Mouse (Mus musculus) lung, postnatal 14 days (tissue): ENCODE data around the gene Rtp3.

Experiments
- DNase-seq: peaks from one replicate; pipeline ENCODE4 v3.0.0; 2021

Rtp3 gene

DNA sequence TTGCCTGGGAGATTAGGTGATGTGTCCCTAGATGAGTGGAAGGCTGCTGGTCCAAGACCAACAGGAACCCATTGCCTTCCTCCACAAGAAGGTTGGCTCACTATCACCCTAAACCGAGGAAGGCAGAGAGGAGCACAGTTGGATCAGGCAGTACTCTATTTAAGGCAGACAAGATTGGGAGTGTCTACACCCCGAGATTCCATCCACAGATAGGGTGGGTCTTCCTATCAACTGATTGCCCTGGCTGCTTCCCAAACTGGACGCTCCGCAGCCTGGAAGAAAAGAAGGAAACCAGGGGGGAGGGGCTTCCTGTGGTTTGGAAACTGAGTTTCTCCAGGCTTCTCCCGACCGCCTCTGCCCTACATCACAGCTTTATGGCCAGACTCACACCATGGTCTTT, at the start of gene Rtp3:
Rtp3 (minus strand) TSS at position 380 of the 400 bp plus-strand sequence.
- DNase-seq = peak; percentile 71

DNA sequence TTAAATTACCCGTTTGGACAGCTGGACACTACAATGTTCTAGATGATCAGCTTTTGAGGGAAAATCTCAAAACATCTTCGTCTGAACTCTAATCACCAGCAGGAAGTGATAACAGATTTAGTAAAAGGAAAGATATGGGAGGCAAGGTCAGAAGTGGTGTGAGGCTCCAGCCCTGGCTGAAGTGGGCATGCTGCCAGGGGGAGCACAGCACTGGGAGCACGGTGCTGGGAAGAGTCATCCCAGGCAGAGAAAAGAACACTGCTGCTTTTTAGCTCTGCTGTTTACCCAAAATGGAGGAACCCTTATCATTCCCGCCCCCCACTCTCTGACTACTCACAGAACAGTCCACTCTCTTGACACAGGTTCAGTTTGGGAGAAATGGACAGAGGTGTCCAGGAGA, 49.6 kb upstream of the Rtp3 start:
- peak; percentile 54 for DNase-seq

DNA sequence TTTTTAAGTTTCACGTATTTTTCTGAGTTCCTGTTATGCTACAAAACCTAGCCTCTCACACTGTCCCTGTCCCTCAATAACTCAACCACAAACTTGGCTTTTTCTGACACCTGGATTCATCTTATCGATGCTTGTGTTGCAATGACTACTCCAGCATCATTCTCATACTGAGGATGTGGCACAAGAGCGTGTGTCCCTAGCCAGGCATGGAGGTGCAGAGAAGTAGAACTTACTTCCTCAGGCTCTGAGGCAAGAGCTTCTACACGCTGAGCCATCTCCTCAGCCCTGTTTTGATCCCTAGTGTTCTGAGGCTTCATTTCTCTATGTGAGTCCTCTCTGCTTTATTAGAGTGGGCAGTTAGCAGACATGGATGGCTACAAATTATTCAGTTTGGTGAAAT, 43.3 kb upstream of the Rtp3 start:
- DNase-seq = no peak

DNA sequence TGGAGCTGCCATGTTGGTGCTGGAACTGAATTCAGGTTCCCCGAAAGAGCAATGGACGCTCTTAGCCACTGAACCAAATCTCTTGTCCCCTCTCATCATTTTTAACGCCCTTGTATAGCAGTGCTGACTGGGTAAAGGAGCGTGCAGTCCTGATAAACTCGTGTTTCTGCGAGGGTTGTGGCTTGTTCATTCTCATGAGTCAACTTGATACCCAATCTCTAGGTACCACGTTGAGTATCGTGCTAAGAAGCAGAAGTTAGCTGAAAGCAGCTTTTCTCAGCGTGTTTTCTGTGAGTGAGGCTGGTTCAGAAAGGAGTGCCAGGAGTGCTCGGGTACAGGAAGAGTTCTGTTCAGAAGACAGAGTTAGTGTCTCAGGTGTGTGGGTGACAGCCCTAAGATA, 36.4 kb upstream of the Rtp3 start:
- DNase-seq = no peak

DNA sequence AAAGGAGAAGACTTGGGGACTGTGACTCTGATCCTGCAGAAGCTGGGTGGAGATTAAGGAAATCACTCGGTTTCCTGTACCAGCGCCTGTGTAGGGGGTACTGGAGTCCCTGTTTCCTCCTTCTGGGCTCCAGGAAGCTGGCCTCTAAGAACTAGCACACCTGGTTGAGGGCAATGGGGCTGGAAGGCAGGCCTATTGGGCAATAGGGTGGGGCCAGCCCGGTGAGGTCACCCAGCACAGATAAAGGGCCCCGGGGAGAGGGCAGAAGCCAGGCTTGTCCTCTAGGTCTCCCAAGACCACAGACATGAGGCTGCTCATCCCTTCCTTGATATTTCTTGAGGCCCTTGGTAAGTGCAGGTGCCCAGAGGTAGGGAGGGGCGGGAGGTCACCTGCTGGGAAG, 28.6 kb upstream of the Rtp3 start, which contains the start of gene Ltf:
Ltf (plus strand) TSS at position 250 of the 400 bp plus-strand sequence.
- no peak for DNase-seq

DNA sequence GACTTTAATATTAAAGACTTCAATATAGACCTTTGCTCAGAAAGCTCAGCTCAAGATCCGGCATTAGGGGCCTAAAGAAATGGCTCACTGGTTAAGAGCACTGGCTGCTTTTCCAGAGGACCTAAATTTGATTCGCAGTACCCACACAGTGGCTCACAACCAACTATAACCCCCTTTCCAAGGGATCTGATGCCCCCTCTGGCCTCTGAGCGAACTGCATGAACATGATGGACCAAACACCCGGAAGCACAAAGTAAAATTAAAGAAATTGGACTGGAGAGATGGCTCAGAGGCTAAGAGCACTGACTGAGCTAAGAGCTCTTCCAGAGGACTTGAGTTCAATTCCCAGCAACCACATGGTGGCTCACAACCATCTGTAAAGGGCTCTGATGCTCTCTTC, 25.3 kb upstream of the Rtp3 start:
- no peak for DNase-seq

DNA sequence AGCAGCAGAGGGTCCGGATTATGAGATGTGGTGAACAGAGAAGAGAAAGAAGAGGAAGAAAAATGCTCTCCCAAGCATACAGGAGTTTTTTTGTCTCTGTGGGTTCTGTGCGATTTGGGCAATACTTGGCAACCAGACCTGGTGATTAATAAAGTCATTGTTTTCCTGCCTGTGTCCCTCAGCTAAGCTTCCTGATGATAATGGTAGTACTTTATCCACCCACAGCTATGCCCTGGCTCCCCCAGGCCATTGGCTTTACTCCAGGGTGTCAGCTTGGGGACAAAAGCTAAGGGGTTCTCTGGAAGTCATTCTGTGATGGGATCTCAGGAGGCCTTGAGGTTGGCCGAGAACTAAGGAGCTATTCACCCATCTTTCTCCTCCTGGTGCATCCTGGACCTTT, 21.7 kb upstream of the Rtp3 start:
- peak; percentile 54 for DNase-seq

DNA sequence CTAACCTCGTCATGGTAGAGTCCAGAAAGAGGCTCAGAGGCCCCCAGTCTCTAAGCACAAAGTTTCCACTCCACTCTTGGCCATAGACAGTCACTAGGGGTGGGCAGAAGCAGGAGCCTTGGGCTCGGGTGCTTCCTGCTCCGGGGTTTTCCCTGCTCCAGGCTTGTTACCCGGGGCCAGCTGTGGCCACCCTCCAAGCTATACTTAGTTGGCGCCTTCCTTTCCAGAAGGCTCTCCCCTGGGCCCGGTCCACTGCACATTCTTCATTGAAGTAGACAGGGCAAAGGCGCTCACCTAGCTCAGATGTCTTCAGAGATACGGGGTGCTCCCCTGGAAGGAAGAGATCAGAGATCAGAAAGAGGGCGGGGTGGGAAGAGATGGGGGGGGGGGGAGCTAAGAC, 21.2 kb upstream of the Rtp3 start:
- peak; percentile 34 for DNase-seq

DNA sequence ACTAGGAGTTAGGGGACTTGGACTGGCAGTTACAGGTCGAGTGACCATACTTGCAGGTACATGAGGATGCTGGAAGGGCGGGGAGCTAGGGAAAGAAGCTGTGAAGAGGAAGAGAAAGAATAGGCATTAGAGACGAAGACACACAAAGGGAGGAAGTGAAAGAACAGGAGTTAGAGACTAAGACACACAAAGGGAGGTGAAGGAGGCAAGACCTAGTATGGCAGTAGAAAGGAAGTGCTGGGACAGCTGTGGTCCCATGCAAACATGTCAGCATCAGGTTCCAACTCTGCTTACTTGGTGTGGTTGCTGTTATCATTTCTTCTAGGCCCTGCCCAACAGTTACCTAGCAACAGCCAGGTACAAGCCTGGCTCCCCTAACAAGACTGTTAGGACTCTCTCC, 19.4 kb upstream of the Rtp3 start:
- no peak for DNase-seq

DNA sequence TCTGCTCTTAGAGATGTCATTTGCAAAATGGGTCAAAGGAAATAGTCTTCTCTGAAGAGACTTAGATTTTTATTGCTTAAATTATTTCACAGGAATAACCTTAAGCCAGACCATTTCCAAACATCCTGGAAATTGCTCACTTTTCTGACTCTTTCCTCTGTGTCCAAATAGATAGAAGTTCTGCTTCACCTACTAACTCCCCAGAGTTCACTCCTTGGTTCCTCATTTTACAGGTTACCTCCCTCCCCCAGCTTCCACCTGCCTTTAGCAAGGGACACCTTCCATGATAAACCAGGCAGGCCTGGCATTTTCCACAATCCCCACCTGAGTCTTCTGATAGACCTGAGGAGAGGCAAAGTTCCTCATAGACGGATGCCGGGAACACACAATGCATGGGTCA, 16.2 kb upstream of the Rtp3 start:
- DNase-seq = no peak

DNA sequence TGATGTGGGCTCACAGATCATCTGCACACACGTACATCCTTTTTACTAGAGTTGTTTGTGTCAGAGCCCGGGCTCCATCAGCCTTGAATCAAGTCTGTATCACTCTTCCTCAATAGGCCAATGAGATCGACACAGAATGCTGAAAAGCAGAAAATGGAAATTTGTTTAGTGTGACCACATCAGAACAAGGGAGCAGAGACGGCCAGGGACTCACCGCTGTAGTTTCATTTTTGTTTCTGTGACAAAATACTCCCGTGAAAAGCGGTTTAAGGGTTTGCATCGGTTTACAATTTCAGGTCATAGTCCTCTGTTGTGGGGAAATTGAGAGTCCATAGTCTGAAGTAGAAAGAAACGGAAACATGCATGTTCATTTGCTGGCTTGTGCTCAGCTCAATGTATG, 12.9 kb upstream of the Rtp3 start:
- no peak for DNase-seq

DNA sequence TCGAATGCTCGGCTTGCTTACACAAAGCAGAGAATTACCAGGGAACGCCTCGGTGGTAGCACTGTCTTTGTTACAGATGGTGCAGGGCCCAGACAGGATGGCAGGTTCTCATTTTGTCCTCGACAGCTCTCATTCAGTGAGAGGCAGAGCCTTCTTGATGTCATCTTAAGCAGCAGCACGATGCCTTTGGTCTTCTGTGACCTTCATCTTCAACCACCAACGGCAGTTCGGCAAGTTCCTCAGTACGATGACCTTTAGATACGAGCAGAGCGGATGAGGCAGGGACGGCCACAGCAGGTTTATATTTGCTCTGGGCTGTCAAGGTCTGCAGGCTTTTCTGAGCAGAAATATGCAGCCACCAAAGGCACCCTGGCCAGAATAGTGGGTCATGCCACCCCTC, 11.2 kb upstream of the Rtp3 start:
- DNase-seq = no peak

DNA sequence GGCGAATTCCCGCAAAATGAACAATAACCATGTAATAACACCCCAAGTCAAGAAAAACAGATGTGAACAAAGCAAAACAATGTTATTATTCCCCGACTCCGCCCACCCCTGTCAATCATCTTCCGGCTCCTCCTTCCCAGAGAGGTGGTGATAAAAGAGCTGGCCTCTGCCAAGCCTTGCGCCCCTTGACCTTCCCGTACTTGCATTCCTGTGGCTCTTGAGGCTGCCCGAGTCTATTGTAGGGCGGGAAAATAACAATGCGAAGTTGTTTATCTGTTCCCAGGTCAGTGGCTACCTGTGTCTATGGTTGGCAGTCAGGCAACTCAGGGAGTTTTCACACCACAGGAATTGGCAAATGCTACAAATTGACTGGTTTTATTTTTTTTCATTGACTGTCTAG, 9.5 kb upstream of the Rtp3 start:
- DNase-seq = peak; percentile 58

DNA sequence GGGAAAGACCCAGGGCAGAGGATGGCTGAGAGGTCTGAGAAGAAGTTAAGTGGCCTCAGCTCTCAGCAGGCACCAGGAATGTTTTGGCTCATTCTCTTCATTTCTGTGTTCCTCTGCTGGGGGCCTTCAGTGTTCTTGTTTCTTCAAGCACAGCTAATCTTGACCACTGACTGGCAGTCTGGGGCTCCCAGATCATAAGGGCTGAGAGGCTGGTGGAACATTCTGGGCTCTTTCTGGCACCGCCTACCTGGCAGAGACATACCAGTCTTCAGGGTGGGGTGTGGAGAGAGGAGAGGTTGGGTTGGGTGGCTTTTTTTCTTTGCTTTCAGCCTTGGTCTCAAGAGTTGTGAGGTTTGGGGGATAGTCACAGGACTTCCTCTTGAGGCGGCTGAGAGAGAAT, 8.7 kb upstream of the Rtp3 start:
- peak; percentile 37 for DNase-seq

DNA sequence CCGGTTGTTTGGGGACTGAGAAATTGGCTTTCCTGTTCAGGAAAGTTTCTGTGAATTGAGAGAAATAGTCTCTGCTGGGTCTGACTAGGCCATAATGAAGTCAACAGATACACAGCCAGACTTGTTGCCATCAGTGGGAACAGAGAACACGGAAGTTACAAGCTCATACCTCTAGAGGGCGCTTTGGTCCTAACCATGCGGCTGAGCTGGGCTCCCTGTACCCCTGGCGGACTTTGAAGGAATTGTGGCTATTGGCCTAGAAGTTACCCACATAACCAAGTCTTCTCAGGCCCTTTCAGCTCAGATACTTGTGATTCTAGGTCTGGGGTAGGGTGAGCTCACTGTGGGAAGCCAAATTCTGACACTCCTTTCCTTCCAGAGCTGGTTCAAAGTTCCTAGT, 6.9 kb upstream of the Rtp3 start:
- DNase-seq = peak; percentile 87

DNA sequence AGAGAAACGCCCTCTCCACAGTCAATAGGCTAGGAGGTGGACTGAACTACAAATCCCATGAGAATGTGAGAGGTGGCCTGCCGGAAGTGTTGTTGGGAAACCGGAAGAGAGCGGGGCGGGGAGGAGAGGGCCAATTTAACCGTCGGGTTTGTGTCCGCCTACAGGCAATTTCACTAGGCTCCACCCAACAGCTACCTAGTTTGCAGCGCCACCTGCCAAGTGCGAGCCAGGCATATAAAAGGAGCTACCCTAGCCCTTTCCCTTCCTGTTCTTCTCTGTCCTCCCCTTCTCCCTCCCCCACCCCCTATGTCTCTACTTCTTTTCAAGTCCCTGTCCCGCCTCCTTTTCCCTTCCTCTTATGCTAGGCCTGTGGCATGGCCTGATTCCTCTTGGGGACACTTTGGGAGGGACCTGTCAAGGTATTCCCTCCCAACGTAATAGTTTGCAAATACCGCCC, 4.4 kb upstream of the Rtp3 start:
- peak; percentile 81 for DNase-seq

DNA sequence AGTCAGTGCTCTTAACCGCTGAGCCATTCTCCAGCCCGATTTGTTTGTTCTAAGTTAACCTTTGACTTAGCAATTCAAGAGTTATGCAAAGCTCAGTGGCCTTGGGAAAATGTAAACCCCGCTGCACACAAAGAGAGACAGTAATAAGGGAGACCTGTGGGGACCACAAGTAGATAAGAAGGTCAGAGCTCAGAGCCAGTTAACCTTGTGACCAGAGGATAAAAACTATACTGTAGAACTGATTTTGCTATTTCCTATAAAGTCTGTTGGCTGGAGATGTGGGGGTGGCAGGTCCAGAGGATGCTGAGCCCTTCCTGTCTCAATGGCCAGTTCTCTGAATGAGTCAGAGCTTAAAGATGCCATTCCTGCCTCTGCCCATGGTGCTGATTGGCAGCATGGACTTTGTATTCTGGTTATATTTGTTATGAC, 2.9 kb upstream of the Rtp3 start:
- DNase-seq = no peak

DNA sequence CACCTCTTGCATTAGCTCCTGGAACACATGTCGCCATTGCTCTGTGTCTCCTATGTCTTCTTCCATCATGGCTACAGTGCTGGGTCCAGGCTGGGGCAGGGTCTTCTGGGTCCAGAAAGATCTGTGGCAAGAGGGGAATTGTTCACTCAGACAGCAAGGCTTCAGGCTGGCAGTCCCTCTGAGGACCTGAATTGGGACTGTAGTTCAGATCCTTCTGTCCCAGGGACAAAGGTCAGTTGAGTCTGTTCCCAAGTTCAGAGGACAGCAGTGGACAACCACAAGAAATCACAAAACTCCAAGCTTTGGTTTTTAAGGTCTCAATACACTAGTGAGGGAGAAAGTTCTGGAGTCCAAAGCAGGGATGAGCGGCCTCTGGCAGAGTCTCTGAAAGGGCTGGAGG, 840 bp downstream of the Rtp3 start:
- no peak for DNase-seq

DNA sequence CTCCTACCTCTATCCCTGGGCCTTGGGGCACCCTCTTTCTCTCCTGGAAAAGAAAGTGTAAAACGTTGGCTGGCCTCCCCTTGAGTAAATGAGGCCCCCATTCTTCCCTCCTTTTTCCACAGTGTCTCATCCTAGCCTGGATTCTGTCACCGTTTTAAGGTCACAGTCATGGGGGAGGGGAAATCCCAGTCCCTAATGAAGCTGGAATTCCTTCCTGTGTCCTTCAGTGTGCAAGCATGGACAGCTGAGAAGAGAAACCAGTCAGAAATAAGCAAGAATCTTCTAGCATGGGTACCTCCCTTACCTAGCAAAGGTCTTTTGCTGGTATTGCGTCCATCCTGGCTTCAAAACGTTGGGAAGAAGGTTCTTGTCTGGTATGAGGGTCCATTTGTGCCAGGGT, 1.2 kb downstream of the Rtp3 start:
- DNase-seq = no peak

DNA sequence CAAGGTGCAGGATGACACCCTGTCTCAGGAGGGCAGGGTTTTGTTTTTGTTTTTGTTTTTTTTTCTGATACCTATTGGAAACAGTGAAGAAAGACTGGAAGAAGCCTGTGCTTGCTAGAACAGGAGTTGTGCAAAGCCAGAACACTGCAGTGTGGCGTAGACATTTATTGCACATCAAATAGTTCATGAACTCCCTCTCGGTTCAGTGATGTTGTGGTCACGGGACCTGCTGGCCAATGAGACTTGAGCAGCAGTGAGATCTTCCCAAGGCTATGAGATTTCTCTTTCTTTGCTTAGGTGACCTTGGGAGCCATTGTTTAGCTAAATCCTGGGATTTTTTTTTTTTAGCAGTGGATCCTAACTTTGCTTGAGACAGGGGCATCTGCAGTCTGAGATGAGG, 2.3 kb downstream of the Rtp3 start:
- no peak for DNase-seq

DNA sequence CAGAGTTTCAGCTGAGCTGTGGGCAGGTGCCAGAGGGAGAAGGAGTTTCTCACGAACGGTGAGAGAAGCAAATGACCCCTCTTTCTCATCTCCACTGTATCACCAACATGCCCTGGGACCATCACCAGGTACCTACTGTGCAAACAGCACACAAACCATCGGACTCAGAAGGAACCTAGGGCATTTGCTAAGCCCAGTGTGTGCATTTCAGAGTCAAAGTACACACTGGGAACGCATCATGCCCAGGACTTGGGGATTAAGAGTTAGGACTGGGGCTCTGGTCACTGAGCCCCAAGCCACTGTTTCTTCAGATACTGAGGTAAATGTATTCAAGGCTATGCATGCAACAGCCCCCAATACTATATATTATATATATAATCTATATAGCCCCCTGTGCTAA, 3.1 kb downstream of the Rtp3 start:
- no peak for DNase-seq

DNA sequence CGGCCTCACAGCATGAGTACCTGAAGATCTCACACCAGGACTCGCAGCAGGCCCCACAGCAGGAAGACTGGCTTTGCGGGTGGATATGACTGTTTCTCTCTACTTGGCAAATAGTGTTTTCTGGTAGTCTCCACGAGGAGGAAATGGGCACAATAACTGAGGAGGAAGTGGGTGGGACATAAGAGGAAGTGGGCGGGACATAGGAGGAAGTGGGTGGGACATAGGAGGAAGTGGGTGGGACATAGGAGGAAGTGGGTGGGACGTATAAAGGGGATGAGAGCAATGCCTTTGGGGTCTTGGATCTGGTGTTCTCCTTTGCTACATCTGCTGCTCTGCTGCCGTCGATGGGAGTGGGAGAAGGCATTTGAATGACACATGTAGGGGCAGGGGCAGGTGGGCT, 4.4 kb downstream of the Rtp3 start:
- DNase-seq = no peak

DNA sequence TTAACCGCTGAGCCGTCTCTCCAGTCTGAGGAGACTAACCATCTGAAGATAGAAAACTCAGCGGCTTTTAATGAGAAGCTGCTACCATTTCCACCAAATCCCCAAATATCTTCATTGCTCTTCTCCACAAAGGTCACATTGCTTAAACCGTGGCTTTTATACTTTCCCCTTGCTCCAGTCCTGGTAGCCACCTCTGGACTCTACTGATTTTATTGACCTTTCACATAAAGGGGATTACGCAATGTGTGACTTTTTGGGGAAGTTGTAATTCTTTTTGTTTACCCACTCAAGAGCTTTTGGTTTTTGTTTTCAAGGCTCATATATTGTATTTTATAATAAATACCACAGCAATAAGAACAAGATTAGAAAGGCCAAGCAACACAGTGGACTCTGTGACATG, 4.8 kb downstream of the Rtp3 start:
- no peak for DNase-seq

DNA sequence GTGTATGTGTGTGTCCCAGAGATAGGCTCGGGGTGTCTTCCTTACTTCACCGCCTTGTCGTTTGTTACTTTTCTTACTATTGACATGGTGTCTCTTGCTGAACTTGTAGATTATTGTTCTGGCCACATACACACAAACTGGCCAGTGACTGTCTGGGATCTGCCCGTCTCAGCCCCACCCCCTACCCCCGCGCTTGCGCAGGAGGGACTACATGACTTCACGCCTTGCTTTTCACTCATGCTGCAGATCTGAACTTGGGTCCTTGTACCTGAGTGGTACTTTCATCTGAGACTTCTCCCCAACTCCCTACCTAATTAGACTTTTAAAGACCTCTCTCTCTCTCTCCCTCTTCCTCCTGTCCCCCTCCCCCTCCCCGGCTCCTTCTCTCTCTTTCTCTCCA, 6.3 kb downstream of the Rtp3 start:
- DNase-seq = no peak

DNA sequence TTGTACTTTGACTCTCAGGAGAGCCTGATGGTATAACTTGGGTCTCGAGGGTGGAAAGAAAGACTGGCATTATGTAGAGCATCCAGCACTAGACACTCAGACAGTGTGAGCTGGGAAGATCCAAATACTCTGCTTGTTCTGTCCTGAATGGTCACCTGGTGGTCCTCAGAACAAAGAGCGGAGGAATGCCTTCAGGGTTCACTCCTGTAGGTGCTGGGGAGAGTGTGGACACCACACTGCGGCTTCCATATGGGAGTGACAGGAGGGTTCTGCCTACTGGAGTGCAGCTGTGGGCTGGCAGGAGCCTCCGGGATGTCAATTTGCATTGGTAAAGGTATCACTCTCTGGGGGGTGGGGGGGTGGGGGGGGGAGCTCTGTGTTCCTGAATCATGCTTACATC, 8.0 kb downstream of the Rtp3 start:
- no peak for DNase-seq

DNA sequence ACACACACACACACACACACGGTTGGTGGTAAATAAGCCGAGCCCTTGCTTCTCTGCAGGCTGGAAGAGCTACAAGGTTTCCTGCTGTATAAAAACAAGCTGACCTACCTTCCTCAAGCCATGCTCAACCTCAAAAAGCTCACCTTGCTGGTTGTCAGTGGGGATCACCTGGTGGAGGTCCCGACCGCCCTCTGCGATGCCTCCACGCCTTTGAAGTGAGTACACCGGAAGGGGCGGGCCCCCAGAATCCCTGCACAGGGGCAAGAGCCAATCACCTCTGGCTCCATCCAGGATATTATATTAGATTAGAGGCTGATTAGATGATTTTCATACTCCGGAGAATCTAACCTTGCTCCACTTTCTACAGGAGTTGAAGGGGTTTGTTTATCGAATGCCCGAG, 11.0 kb downstream of the Rtp3 start:
- DNase-seq = no peak
